Mouse (Mus musculus) liver, adult 2 months (tissue): ENCODE measurements around the gene Gm38392.

Source experiments
- CTCF ChIP-seq: fragments of 200-500 bp; IDR thresholded peaks from 2 replicates; pipeline ENCODE4 v1.5.1; 2011; ENCODE audit warnings: low read depth, low read length, control low read depth
- POLR2A ChIP-seq: fragments of 200-500 bp; IDR thresholded peaks from 2 replicates; pipeline ENCODE4 v1.6.1; 2011; ENCODE audit warnings: low read length, control low read depth; ENCODE audit not compliant: insufficient read depth; ENCODE audit errors: extremely low read depth

DNA sequence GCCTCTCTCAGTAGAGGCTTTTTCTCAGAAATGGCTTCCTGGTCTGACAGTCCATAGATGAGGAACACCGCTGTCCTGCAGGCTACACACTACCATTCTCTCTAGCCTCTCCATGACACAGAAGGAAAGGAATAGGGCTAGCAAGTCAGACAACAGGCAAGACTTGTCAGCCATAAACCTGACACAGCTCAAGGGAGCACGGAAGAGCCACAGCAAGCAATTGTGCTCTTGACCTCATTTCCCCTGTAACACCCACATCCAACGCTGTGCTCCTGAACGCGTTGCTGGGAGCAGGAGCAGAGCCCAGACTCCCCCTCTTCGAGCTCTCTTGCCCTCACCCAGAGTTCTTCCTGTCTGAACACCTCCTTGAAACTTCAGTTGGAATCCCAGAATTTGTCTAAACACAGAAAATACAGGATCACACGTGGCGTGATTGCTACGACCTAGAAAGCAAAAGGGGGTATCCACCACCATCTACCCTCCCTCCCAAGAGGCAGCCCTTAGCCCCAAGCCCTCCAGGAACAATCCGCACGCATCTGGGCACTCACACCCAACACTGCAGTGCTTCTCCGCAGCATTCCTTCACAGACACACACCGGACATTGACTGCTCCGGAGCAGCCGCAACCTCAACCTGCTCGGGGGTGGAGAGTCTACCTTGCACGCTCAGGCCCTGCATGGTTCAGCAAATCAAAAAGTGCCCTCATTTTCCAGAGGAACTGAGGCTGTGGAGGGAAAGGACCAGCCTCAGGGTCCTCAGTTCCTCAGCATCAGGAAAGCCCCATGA lies 56.6 kb downstream of the Gm38392 start:
- no peak for TF ChIP-seq POLR2A
- TF ChIP-seq CTCF = no peak
